Mouse (Mus musculus) kidney, adult 9 months (tissue): Measurements from ENCODE around the gene Thbs4.

ENCODE experiments used
- DNase-seq: peaks from one replicate; pipeline ENCODE4 v3.0.0; 2022

The Thbs4 gene

DNA sequence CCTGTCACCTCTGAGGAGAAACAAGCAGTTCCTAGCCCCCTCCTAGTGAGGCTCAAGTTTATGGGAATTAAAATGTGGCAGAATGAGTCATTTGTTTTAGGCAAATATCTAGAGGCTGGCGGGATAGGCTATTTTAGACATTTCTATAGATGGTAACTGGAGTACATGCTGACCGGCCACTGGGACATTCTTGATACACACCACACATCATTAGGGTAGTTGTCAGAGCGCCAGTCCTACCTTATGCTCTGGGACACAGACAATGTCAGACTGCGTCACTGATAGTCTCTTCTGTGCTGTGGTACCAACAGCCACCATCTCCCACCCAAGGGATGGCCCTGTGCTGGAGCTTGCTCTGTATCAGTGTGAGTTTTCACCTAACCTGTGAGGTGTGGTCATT lies 35.5 kb downstream of the Thbs4 start:
- DNase-seq, result no peak

DNA sequence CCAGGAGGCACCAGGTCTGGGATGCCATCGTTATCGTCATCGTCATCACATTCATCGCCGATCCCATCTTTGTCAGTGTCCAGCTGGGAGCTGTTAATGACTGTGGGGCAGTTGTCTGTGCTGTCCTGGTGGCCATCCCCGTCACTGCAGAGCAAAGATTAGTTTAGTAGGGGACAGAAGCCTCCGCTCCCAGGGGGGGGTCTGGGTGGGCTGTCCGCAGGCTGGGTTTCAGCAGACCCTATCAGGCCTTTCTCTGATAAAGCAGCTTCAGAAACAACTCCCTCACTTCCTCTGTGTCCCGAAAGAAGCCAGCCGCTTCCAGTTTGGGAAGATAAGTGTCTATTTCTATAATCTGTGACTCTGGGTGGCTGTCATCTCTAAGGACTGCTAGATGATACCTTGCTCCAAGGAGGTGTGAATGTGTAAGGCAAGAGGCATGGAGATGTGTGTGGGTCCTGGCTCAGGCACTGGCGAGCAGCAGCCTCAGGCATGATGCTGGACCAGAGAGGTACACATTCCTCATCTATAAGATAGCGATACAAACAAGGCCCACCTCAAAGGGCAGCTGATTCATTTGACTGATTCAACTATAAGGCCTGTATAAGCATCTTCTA lies 36.5 kb downstream of the Thbs4 start:
- DNase-seq, result no peak

DNA sequence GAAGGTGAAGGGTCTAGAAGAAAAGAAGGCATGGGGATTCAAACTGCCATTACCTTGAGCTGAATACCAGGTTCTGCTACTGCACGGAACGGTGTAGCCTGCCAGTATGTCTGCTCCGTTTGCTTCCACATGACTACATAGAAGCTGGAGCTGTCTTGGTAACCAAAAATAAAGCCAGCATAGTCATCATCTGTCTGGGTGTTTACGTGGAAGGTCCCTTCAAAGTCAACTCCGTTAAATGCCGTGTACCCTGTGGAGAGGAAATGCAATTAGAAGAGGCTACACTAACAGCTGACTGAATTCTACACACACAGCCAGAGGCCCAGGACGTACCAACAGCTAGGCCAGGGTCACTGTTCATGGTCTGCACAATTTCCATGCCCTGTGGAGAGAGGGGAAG lies 39.6 kb downstream of the Thbs4 start:
- no peak for DNase-seq

DNA sequence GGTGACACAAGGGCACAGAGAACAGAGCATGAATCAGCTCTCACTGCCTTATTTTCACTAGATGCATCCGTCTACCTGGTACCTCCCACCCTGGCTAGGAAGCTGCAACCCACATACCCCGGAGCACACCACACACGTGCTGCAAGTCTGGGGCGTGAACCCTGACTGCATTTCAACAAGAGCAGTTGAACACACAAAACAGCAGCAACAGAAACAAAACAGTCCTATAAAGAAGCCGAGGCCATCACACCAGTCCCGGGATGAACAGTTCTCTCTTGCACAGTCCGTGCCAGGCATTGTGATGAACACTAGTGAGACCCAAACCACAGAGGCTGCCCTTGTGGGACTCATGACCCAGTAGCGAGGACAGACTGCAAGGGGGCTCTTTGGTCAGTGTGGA lies 40.9 kb downstream of the Thbs4 start:
- DNase-seq, result no peak

DNA sequence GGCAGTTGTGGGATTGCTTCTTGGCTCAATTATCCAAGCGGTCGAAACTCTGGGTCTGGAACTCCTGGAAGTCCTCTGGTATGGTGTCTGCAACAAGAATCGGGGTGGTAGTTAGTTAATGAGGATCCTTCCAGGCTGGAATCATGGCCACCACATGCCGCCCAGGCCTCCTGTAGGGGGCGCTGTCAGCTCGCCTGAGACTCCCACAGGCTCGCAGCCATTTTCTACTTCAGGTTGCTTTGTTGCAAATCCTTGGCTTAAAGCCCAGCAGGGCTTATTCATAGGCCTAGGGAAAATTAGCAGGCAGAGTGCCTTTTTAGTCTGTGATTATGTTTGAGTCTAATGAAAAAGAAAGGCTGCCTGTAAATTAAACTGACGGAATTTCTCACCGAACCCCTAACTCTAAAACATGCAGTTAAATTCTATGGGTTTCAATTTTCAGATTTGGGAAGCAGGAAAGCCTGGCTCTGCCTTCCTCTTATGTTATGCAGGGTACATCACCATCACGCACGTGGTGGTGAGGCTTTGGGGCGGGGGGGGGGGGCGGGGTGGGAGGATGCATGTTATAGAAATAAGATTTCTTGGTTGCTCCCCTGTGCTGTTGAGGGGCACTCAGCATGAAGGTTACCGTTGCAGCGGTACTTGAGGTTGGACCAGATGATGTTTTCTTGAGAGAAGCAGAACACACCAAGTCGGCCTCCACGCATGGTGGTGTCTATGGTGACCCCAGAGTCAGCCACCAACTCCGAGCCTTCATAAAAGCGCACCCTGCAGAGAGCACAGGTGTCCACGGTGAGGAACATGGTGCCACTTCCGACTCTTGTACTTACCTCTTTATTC lies 42.7 kb downstream of the Thbs4 start:
- DNase-seq, result peak; percentile 78

DNA sequence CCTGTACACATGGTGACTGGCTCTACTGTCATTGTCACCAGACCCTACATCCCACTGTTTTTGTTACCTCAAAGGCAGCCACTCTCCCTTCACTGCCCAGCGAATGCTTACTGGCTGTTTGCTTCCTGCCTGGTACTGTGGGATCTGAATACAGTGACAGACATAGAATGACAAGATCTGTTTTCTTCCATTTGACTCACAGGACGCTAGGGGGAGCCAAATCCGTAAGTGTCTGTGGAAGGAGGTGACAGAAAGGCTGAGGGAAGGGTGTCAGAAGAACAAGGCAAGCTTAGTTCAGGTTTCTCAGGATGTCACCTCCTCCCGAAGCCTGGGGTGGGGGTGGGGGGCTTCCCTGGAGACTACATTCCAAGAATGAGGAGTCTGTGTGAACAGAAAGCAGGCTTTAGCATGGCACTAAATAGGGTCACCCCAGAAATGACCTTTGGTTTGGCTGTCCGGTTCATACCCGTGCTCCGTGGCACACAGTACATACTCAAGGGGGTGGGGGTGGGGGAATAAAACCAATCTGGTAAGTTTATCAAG lies 43.6 kb downstream of the Thbs4 start:
- peak; percentile 57 for DNase-seq

DNA sequence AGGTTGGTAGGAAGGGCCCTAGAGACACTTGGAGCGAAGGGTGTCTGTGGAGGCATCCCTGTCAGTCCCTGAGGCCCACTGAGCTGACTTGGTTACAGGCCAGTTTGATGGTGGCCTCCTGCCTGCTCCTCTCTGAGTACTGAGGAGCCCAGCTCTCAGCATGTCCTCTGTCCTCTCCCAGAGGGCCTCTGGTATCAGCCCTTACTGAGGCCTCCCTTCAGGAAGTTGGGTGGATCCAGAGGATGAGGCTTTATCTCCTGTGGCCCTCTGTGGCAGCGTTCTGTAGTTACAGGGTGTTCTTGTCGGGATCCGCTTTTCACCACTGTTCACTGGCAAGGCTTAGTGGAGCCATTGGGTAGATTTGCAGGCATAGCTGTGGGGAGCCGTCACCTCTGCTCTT lies 51.3 kb downstream of the Thbs4 start:
- DNase-seq, result no peak

DNA sequence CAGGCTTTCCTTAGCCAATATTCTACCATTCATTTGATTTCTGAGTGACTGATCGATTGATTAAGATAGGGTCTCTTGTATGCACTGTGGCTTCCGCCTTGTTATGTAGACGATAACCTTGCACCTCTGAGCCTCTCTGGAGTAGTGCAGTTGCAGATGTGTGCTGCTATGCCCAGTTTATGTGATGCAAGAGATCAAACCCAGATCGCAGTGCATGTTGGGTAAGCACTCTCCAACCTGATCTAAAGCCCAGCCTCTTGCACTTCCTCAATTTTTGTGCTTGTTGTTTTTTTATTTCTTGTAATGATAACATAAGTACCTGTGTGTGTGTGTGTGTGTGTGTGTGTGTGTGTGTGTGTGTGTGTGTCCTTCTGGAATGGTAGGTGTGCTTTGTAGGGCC lies 51.7 kb downstream of the Thbs4 start:
- DNase-seq, result no peak

DNA sequence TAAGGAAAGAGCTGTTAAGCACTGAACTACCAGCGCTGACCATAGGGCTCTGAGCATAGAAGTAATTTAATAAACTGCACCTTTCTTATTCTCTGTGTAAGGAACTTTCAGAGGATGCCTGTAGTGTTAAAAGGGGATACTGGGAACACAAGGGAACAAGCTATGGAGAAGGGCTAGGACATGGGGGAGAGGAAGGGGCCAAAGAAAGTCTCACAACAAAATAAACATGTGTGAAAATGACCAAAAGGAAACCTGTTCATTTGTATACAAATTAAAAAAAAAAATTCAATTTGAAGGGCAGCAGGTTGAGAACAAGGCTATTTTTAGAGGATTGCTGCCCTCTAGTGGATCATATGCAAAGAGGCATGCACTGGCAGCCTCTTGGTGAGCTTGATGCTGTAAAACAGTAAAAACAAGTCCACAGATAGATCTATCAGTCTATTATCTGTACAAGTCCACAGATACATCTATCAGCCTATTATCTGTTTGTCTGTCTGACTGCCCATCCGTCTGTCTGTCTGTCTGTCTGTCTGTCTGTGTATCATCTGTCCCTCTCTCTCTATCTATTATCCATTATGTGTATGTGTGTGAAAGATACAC lies 53.8 kb downstream of the Thbs4 start:
- peak; percentile 56 for DNase-seq

DNA sequence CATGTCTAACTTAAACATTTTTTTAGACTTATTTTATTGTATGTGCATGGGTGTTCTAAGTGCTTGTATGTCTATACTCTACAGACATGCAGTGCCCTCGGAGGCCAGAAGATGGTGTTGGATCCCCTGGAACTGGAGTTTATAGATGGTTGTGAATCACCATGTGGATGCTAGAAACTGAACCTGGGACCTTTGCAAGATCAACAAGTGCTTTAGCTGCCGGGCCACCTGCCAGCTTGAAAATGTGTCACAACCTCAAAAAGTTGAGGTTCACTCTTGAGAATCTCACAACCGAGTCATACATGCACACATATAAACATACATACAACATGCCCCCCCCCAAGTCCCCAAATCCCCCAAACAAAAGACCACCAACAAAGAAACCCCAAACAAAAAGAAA lies 54.8 kb downstream of the Thbs4 start:
- DNase-seq, result no peak

DNA sequence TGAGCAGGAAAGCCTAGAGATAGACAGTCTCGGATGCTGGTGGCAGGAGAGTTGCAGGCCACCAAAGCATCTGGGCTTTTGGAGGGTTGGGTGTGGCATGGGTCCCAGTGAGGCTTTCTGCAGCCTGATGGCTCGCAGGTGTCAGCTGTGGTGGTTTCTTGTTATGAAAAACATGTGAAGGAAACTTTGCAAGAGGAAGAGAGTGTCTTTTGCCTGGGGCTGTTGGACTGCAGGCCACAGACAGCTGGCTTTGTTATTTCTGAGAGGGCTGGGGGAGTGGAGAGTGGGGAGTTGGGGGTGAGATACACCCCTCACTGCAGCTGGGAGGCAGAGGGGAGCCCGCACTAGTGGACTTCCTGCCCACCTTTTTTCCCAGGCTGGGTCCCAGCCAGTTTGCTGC lies 55.8 kb downstream of the Thbs4 start:
- DNase-seq, result no peak

DNA sequence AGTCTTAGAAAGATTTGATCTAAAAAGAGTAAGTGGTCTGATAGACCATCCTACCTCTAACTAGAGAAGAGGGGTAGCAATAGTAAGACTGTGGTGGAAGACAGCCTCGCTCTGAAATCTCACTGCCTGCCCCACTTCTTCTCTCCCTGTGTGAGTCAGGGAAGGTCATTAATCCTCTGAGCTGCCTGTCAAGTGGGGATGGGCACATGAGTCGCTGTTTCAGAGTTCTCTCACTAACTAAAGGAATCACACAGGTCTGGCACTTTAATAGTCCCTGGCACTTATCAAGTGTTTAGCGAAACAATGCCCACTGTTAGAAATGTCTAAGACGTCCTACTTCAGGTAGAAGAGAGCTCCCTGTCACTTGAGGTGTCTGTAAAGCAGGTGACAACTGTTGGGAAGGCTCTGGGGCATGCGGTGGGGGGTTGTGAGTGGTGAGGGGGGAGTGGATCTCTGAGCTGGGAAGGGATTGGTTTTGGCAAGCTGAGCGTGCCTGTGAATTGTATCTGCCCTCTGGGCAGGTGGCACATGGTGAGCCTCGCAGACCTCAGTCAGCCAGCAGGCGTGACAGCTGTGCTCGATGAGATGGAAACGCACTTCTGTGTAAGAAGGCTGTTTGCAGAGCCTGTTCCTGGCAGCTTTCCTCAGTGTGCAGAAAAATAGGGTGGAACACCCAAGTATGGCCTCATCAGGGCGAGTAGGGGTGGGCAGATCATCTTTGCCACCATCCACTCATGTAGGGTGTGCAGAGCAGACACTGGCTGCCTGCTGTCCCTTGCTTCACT lies 57.9 kb downstream of the Thbs4 start:
- DNase-seq, result no peak

DNA sequence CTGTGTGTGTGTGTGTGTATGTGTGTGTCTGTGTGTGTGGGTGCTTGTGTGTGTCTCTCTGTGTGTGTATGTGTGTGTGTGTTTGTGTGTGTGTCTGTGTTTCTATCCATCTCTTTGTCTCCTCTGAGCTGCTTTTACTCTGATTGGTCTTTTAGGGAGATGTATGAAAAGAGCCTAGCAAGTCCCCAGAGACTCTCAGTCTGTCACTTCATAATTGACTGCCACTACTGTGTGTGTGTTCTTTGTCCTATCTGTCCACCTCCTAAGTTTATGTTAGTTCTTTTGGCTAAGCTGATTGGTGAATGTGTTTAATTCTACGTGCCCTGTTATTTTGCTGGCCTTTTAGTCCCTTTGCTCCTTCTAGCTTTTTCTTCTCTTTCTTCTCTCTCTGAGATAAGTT lies 58.9 kb downstream of the Thbs4 start:
- DNase-seq, result no peak

DNA sequence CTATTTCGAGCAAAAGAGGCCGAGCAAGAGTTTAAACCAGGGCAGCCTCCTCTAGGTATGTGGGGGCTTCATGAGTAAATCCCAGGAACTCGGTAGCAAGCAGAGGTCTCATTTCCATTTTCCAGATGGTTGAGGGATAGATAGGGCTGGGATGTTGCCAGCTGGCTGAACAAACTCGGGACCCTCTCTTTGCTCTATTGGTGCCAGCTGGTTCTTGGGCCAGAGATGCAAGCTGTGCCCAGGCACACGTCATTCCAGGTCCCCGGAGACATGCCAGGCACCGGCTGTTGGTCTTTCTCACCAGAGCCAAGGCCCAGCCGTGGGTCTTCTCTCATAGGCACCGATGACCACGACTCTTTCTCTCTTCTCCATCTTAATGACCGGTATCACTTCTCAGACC lies 60.9 kb downstream of the Thbs4 start:
- no peak for DNase-seq

DNA sequence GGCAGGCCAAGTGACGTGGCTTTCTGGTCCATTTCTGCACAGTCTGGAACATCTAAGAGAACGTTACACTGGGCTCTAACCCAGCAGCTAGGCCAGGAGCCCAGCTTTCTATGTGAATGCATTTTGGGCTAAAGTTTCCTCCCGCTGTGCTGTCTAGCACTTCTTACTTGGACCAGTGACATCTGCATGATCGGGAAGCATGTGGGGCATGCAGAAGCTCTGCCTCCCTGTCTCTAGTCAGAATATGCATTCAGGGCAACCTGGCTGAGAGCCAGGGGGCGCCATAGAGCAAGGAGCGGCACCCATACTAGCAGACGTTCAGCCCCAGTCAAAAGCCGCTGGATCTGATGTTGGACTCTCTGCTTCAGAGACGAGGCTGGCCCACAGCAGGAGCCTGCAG lies 61.4 kb downstream of the Thbs4 start:
- peak; percentile 33 for DNase-seq

DNA sequence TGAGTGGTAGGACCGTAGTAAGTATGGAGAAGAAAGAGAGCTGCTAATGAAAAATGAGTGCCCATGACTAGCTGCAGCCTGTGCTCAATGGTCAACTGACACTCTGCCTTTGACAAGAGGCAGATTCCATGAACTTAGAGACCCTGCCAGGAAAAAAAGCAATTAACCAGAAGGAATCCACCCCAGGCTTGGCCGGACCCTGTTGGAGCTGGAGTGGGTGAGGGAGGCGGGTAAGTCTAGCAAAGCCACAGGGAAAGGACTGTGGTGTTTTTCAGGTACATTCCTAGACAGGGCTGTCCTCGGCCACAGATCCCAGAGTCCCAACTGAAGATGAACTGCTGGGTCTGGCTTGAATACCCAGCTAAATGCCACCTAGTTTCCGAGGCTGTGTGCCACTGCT lies 61.8 kb downstream of the Thbs4 start:
- DNase-seq, result no peak

DNA sequence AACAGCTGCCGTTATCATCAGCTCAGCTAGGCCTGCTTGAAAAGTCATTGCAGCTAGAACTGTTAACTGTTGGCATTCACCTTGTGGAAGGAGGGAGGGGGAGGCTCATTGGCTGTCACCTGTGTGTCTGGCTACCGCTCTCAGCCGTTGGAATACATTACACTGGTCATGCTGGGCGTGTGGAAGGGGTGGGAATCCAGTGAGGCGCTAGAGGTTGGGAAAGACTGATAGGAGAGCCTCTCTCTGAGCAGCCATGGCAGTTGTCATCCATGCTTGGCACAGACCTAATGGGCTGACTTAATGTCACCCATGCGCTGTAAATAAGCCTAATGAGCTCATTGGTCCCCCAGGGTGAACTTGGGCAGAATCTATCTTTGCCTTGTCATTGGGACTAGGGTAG lies 62.8 kb downstream of the Thbs4 start:
- no peak for DNase-seq

DNA sequence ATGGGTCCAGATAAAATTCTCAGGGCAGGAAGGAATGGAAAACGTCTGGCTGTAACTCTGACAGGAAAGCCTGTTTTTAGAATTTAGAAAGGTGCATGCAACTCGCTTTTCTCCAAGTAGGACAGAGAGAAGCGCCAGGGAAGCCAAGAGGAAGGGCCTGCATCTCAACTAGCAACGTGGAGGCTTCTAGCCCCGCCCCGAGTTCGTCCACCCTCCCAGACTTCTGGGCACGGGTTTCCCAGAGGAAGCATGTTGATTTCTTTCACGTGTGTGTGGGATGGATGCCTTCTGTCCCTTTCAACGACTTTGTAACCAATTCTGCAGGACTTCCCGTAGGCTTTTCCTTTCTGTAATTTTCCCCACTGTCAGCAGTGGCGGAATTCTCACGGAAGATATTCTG lies 64.8 kb downstream of the Thbs4 start:
- no peak for DNase-seq

DNA sequence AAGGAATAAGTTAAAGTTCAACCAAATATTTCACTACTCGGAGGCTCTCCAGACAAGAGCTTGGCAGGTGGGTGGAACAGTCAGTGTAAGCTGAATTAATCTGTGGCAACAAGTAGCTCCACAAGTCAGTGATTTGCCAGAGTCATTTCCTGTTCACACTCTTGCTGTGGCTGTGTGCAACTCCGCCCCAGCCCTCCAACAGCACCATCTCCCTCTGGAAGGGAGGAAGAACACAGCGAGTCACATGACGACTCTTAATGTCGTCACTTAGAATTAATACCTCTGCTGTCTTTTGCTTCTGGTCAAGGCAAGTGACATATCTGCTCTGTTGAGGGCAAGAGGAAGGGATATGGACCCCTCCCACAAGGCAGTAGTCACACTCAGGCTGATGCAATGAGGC lies 72.2 kb downstream of the Thbs4 start:
- no peak for DNase-seq

DNA sequence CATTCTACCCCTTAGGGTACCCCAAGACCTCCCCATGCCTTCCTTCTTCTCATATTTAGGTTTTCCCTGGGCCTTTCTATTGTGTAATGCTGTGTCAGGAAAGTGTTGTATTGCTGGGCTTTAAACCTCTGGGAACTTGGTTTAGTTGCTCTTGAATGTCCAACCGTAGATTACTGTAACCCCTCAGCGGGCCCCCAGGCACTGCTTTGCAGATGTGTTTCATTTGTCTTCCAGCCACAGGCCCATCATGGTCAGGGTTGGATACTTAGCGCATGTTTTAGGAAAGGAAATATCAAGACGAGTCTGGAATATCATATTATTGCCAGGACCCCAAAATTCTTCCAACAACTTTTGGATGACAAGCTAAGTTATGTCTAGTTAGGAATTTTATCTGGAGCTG lies 73.6 kb downstream of the Thbs4 start:
- no peak for DNase-seq

DNA sequence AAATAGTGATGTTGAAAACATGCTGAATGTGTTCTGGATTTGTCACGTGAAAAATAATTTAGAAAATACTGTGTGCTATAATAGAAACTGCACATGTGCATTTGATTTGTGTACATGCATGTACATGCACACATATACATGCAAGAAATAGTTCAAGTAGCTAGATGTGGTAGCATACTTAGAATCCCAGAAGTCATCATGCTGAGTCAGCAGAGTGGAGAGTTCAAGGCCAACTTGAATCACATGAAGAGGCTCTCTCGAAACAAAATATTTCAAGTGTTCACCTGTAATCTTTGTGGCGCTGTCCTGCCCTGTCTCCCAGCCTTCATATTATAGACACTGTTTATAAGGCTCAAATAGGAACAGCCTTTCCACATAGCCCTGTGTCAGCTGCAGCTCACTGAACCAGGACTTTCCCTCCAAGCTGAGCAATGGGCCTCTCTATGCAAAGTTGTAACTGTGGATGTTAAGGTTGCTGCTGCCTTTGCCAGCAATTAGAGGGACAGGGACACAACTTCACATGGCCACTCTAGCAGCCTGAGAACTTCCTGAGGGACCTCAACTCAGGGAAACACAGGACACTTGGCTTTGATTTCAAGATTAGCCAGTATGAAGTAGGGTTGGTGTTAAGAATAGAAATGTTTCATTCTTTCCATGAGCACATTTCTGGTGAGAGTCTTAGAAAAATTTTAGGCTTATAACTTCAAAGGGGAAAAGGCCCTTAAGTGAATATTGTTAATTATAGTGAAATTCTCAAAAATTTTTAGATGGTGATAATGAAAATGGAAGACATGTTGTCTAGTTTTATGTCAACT lies 76.6 kb downstream of the Thbs4 start:
- no peak for DNase-seq

DNA sequence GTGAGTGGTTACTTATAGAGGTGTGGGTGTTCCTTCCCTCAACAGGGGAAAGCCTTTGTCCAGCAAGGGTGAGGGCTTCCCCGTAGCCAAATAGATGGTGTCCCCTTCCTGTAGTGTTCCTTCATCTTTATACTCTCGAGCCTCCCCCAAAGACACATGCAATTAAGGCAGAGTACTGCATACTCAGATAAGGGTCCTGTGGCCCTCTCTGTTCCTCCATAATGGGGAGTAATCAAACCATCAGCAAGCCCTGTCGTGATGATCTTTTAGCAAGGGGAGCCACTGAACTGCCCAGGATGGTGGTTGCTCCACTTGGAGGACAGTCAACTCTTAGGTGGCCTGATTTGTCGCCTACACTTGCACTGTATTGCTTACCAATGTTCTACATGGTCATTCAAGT lies 82.0 kb downstream of the Thbs4 start:
- no peak for DNase-seq
